In genomic region chr4:88309676-88310075, GRCm38 (mm10) we compare ENCODE assay signal across 8 mouse cellular contexts.
DNase-seq lines count a peak whose midpoint lies in the region.

No protein-coding gene starts in this region.

- peak; percentile 8 for DNase-seq in gastrocnemius, postnatal 10 days
- no peak for DNase-seq in gastrocnemius, adult 8-10 months (ENCODE audit: low spot score in 2 of 2)
- DNase-seq in right cerebral cortex, postnatal 14 days = peak; percentile 11
- DNase-seq in right cerebral cortex, adult 18-20 months = no peak
- peak; percentile 25 for DNase-seq in c-Kit-positive CD71-positive TER-119-negative erythroid progenitor cells, embryonic 14.5 days (ENCODE audit: low read depth)
- peak; percentile 11 to 66 for DNase-seq in kidney, postnatal 36 days
- peak; percentile 65 for DNase-seq in retina, embryonic 14.5 days (ENCODE audit: low spot score)
- no peak for DNase-seq in right cerebral cortex, postnatal 36 days (ENCODE audit: low spot score in 2 of 2)

Comparison
In these comparisons a context has a peak if more than half of its experiments do, and no peak if none do; other contexts are left out.
1. DNase-seq: peak in gastrocnemius, postnatal 10 days (single experiment), right cerebral cortex, postnatal 14 days (single experiment), c-Kit-positive CD71-positive TER-119-negative erythroid progenitor cells, embryonic 14.5 days (single experiment), kidney, postnatal 36 days (2 of 2) and retina, embryonic 14.5 days (single experiment); none in gastrocnemius, adult 8-10 months (0 of 2), right cerebral cortex, adult 18-20 months (single experiment) and right cerebral cortex, postnatal 36 days (0 of 2).